Mouse (Mus musculus): ENCODE measurements around the gene Nemf.

- TF ChIP-seq CTCF (IDR thresholded peaks at IDR 0.05; ENCODE audit: control insufficient read depth, insufficient read depth, insufficient read length) (no peak), FOSL1 (IDR thresholded peaks at IDR 0.05; ENCODE audit: insufficient read depth, low read length, poor library complexity, severe bottlenecking) (no peak), MYOD1 (IDR thresholded peaks at IDR 0.05; ENCODE audit: control insufficient read depth, insufficient read length, low read depth) (no peak), MYOG (IDR thresholded peaks at IDR 0.05; ENCODE audit: control insufficient read depth, extremely low read depth, insufficient read length) (no peak), USF1 (IDR thresholded peaks at IDR 0.05; ENCODE audit: low read depth) (no peak), MAX (IDR thresholded peaks at IDR 0.05) (no peak), CEBPB (IDR thresholded peaks at IDR 0.05; ENCODE audit: low read depth) (no peak)
Measured at GRCm38 (mm10) chr12:69292401-69292800, 64.6 kb downstream of the Nemf start.
